Mouse (Mus musculus) liver, embryonic 14.5 days (tissue): Measurements from ENCODE around the gene Ciita. TPM values are rescaled to one million over a fixed set of nuclear protein-coding genes. Genes with fewer than 3 reads are reported as not detected.

Source experiments
- ATAC-seq: fragments of 200-750 bp; cut with Nextera tagmentation; 2 replicates; pipeline ENCODE4 v1.8.0; 2017; ENCODE audit warnings: moderate number of reproducible peaks, mild to moderate bottlenecking, moderate library complexity; ENCODE audit not compliant: insufficient read depth
- DNase-seq, 3 experiments: peaks; one replicate each; pipeline ENCODE4 v3.0.0-alpha.2; 2012 to 2013; ENCODE audit warnings: low read depth in 3 of 3, low spot score in 3 of 3
- H3K27ac ChIP-seq: fragments of 300-500 bp; sonication (generic); 2 replicates; pipeline ENCODE4 v1.5.1; 2014; ENCODE audit warnings: moderate library complexity, mild to moderate bottlenecking, control low read depth, inconsistent platforms
- H3K27me3 ChIP-seq: fragments of 300-500 bp; sonication (generic); 2 replicates; pipeline ENCODE4 v1.6.1; 2014; ENCODE audit warnings: mild to moderate bottlenecking, low read length, moderate library complexity; ENCODE audit not compliant: control insufficient read depth, insufficient read depth
- H3K36me3 ChIP-seq: fragments of 300-500 bp; sonication (generic); replicated peaks from 2 replicates; pipeline ENCODE4 v1.6.1; 2014; ENCODE audit warnings: low read depth; ENCODE audit not compliant: control insufficient read depth, insufficient read depth
- H3K4me1 ChIP-seq, 2 experiments: fragments of 200-500 bp in 1 of 2; fragments of 300-500 bp in 1 of 2; sonication (generic) in 1 of 2; replicated peaks; 2 replicates each; pipeline ENCODE4 v1.6.1; 2012 to 2014; ENCODE audit warnings: antibody characterized with exemption in 1 of 2, inconsistent platforms in 1 of 2, low read length in 1 of 2; ENCODE audit not compliant: control insufficient read depth in 2 of 2, insufficient read depth in 2 of 2
- H3K4me2 ChIP-seq: fragments of 300-500 bp; sonication (generic); 2 replicates; pipeline ENCODE4 v1.6.1; 2014; ENCODE audit warnings: low read depth, mild to moderate bottlenecking, control low read depth, moderate library complexity
- H3K4me3 ChIP-seq, 2 experiments: fragments of 200-500 bp in 1 of 2; fragments of 300-500 bp in 1 of 2; sonication (generic) in 1 of 2; 2 replicates each; pipeline ENCODE4 v1.5.1; 2012 to 2014; ENCODE audit warnings: low read depth in 2 of 2, low read length in 2 of 2, mild to moderate bottlenecking in 2 of 2, control low read depth in 1 of 2, inconsistent platforms in 1 of 2, moderate library complexity in 1 of 2; ENCODE audit not compliant: insufficient read depth in 1 of 2
- H3K9ac ChIP-seq: fragments of 300-500 bp; sonication (generic); replicated peaks from 2 replicates; pipeline ENCODE4 v1.6.1; 2014; ENCODE audit warnings: mild to moderate bottlenecking, control low read depth, moderate library complexity
- H3K9me3 ChIP-seq: fragments of 300-500 bp; sonication (generic); 2 replicates; pipeline ENCODE4 v1.6.1; 2016; ENCODE audit warnings: low read length, mixed read lengths; ENCODE audit not compliant: control insufficient read depth
- CTCF ChIP-seq: IDR thresholded peaks from 2 replicates; pipeline ENCODE4 v1.5.1; 2016; ENCODE audit warnings: antibody characterized with exemption, low read depth, control low read depth
- EP300 ChIP-seq: IDR thresholded peaks from 2 replicates; pipeline ENCODE4 v1.6.1; 2016; ENCODE audit warnings: antibody characterized with exemption, low read depth
- WGBS: fragments of 180-500 bp; shearing (Covaris S2); extraction: QIAGEN DNeasy Blood & Tissue Kit; methylation state at CpG from one replicate; pipeline ENCODE4 v1.1.7; 2014; ENCODE audit not compliant: insufficient replicate concordance; 5-methylcytosine and 5-hydroxymethylcytosine counted together
- polyA plus RNA-seq, 2 experiments: library from polyadenylated mRNA; depleted of rRNA in 1 of 2; stranded (reverse) in 1 of 2; unstranded in 1 of 2; fragments of >200 nt; fragmentation: Nextera tagmentation in 1 of 2; extraction: Ambion mirVana in 1 of 2; gene quantifications; 2 replicates each; pipeline versions ENCODE4 v1.2.1 to v1.2.3; 2012 to 2014

Gene Ciita
- polyA plus RNA-seq, 2 experiments: 0.06 TPM

DNA sequence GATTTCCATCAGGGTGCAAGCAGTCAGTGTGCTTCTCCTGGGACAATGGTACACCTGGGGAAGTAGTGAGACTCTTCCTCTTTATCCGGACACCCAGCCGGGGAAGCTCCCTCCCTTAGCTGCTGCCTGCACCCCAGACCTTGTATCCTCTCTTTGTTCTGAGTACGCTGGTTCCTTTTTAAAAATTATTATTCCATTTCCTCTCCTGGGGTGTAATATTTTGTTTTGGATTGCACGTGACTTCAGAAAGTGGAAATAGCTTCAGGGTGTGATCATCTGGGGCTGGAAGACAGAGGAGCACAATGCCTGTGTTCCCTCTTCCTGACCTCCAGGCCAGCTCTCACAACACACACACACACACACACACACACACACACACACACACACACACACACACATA is 2.5 kb downstream of the Ciita start:
- Histone ChIP-seq H3K4me2 (no peak overlapping the region), H3K36me3 (no peaks in the 10 kb centered on the region), H3K4me3 (no peak overlapping the region), H3K27ac (no peak overlapping the region), H3K27me3 (no peaks in the 10 kb centered on the region), H3K4me1 (no peaks in the 10 kb centered on the region), H3K9ac (no peak overlapping the region), H3K9me3 (no peaks in the 10 kb centered on the region)
- DNase-seq: no peak
- no peak for ATAC-seq
- TF ChIP-seq CTCF: no peak
- TF ChIP-seq EP300: no peak
- WGBS: 41% methylated on average over 4 of the region's 4 CpGs

GRCm38 (mm10) chr16:10486993-10487392 is 7.1 kb downstream of the Ciita start:
- no peaks in the 10 kb centered on the region for H3K4me1 ChIP-seq
- H3K9me3 ChIP-seq: no peaks in the 10 kb centered on the region
- H3K4me3 ChIP-seq: no peak overlapping the region
- no peak overlapping the region for H3K9ac ChIP-seq
- no peak overlapping the region for H3K27ac ChIP-seq
- ATAC-seq (no peak), DNase-seq (no peak)
- WGBS: 47% methylated on average over 3 of the region's 3 CpGs
- H3K27me3 ChIP-seq: no peaks in the 10 kb centered on the region
- H3K4me2 ChIP-seq: no peak overlapping the region
- TF ChIP-seq CTCF: no peak
- no peaks in the 10 kb centered on the region for H3K36me3 ChIP-seq

DNA sequence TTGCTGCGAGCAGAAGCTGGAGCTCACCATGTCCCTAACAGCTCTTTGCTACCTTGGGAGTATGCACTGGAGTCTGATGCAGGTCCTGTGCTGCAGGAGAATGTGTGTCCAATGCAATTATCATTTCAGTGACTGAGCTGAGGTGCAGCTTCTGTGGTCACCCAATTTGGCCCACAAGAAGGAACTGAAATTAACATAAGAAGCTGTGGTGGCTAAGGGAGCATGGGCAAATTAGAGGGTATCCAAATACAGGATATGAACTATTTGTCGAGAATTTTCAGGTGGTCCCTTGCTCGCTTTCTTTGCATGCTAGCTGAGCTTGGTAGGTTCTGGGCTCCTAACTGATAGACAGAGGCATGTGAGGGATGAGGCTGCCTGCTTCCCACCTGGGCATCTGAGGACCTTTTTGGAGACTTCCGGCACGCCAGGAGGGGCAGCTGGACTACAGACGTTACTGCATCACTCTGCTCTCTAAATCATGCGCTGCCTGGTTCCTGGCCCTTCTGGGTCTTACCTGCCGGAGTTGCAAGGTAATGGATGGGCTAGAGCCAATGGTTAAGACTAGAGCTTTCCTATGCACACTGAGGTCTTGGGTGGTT is 8.1 kb downstream of the Ciita start:
- Histone ChIP-seq H3K27me3 (no peaks in the 10 kb centered on the region), H3K4me2 (no peak overlapping the region), H3K4me1 (no peaks in the 10 kb centered on the region), H3K9ac (no peak overlapping the region), H3K4me3 (no peak overlapping the region), H3K36me3 (no peaks in the 10 kb centered on the region), H3K27ac (no peak overlapping the region), H3K9me3 (no peaks in the 10 kb centered on the region)
- ATAC-seq (no peak), DNase-seq (no peak)
- 61% methylated on average over 8 of the region's 8 CpGs for WGBS
- no peak for TF ChIP-seq EP300
- no peak for TF ChIP-seq CTCF

DNA sequence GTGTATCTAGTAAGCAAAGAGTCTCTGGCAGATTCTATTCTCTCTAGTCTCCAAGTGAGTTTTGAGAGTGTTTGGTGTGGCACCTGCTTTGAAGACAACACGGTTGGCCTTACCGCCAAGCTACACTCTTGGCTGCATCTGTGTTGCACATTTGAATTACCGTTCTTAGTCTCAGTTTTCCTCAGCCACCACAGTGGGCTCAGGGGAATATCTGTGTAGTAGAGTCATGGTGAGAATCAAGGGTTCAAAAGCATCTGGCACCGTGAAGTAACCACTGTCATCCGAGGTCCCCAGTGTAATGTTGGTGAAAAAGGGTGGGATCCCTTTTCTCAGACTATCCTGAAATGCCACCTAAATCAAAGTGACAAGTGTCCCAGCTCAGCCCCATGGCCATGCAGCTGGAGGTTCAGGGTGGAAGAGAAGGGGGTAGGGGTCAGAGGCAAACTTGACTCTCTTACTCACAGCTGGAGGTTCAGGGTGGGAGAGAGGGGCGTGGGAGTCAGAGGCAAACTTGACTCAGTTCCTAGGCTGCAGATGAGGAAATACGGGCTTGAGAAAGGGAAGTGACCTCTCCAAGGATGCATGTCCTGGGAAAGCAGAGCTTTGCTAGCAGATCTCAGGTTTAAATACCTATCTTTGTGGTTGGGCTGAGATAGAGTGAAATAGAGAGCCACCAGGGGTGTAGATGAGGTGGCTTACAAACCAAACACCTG is 9.1 kb downstream of the Ciita start:
- WGBS: 59% methylated on average over 7 of the region's 7 CpGs
- no peak for TF ChIP-seq EP300
- no peak for TF ChIP-seq CTCF
- ATAC-seq (no peak), DNase-seq (no peak)
- Histone ChIP-seq H3K4me1 (no peaks in the 10 kb centered on the region), H3K4me2 (no peak overlapping the region), H3K27ac (no peak overlapping the region), H3K9ac (no peak overlapping the region), H3K36me3 (no peaks in the 10 kb centered on the region), H3K4me3 (no peak overlapping the region), H3K27me3 (no peaks in the 10 kb centered on the region), H3K9me3 (no peaks in the 10 kb centered on the region)

DNA sequence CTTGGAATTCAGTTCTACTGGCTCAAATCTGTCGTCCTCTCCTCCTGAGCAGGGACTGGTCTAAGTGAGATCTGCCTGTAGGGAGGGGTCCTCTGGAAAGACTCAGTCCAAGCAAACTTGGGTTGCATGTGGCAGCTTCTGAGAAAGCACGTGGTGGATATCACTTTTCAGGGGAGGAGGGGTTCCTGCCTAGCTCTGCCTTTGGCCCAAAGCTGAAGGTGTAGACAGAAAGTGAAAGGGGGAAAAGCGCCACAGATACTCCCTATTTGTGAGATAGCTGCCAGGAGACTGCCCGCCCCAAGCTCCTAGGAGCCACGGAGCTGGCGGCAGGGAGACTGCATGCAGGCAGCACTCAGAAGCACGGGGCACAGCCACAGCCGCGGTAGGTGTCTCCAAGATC is 9.6 kb downstream of the Ciita start:
- TF ChIP-seq CTCF: no peak
- TF ChIP-seq EP300: no peak
- H3K36me3 ChIP-seq: no peaks in the 10 kb centered on the region
- 8% methylated on average over 9 of the region's 9 CpGs for WGBS
- ATAC-seq: no peak
- H3K27me3 ChIP-seq: no peaks in the 10 kb centered on the region
- no peak overlapping the region for H3K27ac ChIP-seq
- no peak overlapping the region for H3K9ac ChIP-seq
- H3K4me1 ChIP-seq: no peaks in the 10 kb centered on the region
- no peak overlapping the region for H3K4me2 ChIP-seq
- DNase-seq: no peak
- H3K4me3 ChIP-seq: no peak overlapping the region
- H3K9me3 ChIP-seq: no peaks in the 10 kb centered on the region
